ENCODE assay signal across 11 mouse cellular contexts in genomic region chr16:18587847-18588737, GRCm38 (mm10). TPM values are rescaled to one million over a fixed set of nuclear protein-coding genes. Genes with fewer than 3 reads are reported as not detected.
DNase-seq lines count a peak whose midpoint lies in the region; ATAC-seq and TF ChIP-seq lines count a peak whose summit lies in the region.
"Had no signal": no experiment of that assay in that cellular context is flagged by ENCODE, and none has a peak within 500 bp of the region (broad histone marks: within the 10 kb centered on the region; RNA-seq: fewer than 3 reads in every experiment).

No protein-coding gene starts in this region.

- intact Hi-C loops in heart, postnatal 36 days (cut with DNase I) = no loop called here

- no peak overlapping the region for H3K27ac ChIP-seq in heart, embryonic 12.5 days (ENCODE audit: poor library complexity, severe bottlenecking)
- no peak overlapping the region for H3K27ac ChIP-seq in forebrain, postnatal 0 days (ENCODE audit: low read depth, low read length)
- no peak overlapping the region for H3K27ac ChIP-seq in midbrain, embryonic 11.5 days (ENCODE audit: low read depth, low read length)
- H3K27ac ChIP-seq: macrophage had no signal

- no peak for DNase-seq in heart, postnatal 36 days
- peak; percentile 32 for DNase-seq in ES-CJ7 (ENCODE audit: low read depth, low spot score)
- DNase-seq in forebrain, postnatal 0 days = no peak
- DNase-seq in midbrain, embryonic 11.5 days (ENCODE audit: low spot score, missing footprints) = peak; percentile 95
- DNase-seq in layer of hippocampus, adult 18-20 months (ENCODE audit: low spot score in 2 of 2) = no peak
- DNase-seq in cerebellum, postnatal 4 days (ENCODE audit: low spot score in 2 of 2) = no peak
- DNase-seq in gastrocnemius, adult 8-10 months (ENCODE audit: low spot score in 2 of 2) = no peak
- DNase-seq: gastrocnemius, postnatal 14 days had no signal

- H3K36me3 ChIP-seq in heart, embryonic 12.5 days = no peaks in the 10 kb centered on the region
- H3K36me3 ChIP-seq in forebrain, postnatal 0 days (ENCODE audit: insufficient read depth) = no peaks in the 10 kb centered on the region
- H3K36me3 ChIP-seq in midbrain, embryonic 11.5 days (ENCODE audit: control insufficient read depth, insufficient read depth, low read length) = no peaks in the 10 kb centered on the region

- H3K9me3 ChIP-seq in heart, embryonic 12.5 days (replicated peaks) = no peaks in the 10 kb centered on the region
- no peaks in the 10 kb centered on the region for H3K9me3 ChIP-seq in forebrain, postnatal 0 days (ENCODE audit: low read length)
- no peaks in the 10 kb centered on the region for H3K9me3 ChIP-seq in midbrain, embryonic 11.5 days (ENCODE audit: control insufficient read depth, low read length)

- TF ChIP-seq CTCF in forebrain, postnatal 0 days (IDR thresholded peaks at IDR 0.05; ENCODE audit: low read depth) = no peak

- H3K9ac ChIP-seq in heart, embryonic 12.5 days = no peak overlapping the region
- no peak overlapping the region for H3K9ac ChIP-seq in forebrain, postnatal 0 days
- no peak overlapping the region for H3K9ac ChIP-seq in midbrain, embryonic 11.5 days (ENCODE audit: low read length)

- H3K4me3 ChIP-seq in heart, embryonic 12.5 days = peak overlapping the region; percentile 30
- H3K4me3 ChIP-seq in forebrain, postnatal 0 days (ENCODE audit: low read depth, low read length) = no peak overlapping the region
- H3K4me3 ChIP-seq in midbrain, embryonic 11.5 days (ENCODE audit: low read depth, low read length) = peak overlapping the region; percentile 20; the same call in 1 of the 2 replicates

- H3K4me1 ChIP-seq in heart, embryonic 12.5 days (replicated peaks) = peaks cover 51% of the 10 kb centered on the region
- H3K4me1 ChIP-seq in forebrain, postnatal 0 days (ENCODE audit: insufficient read depth) = peaks cover 5% of the 10 kb centered on the region; the same call in 1 of the 2 replicates
- H3K4me1 ChIP-seq in midbrain, embryonic 11.5 days (ENCODE audit: control insufficient read depth, insufficient read depth, low read length) = peaks cover 24% of the 10 kb centered on the region

- peaks cover 95% of the 10 kb centered on the region for H3K27me3 ChIP-seq in heart, embryonic 12.5 days (replicated peaks)
- H3K27me3 ChIP-seq in forebrain, postnatal 0 days (ENCODE audit: insufficient read depth, low read length) = peaks cover 90% of the 10 kb centered on the region
- peaks cover 97% of the 10 kb centered on the region for H3K27me3 ChIP-seq in midbrain, embryonic 11.5 days (ENCODE audit: control insufficient read depth, insufficient read depth, low read length)

- ATAC-seq in heart, embryonic 12.5 days (ENCODE audit: insufficient number of reproducible peaks, low FRiP score) = no peak; the same call in 1 of the 2 replicates
- peak; percentile 8; the same call in 1 of the 2 replicates for ATAC-seq in forebrain, postnatal 0 days
- peak; percentile 35; the same call in 1 of the 2 replicates for ATAC-seq in midbrain, embryonic 11.5 days (ENCODE audit: low FRiP score)
- ATAC-seq: CD4-positive, CD25-positive, alpha-beta regulatory T cell, adult 4 months had no signal

- H3K4me2 ChIP-seq in heart, embryonic 12.5 days = peak overlapping the region; percentile 56
- H3K4me2 ChIP-seq in forebrain, postnatal 0 days (ENCODE audit: low read depth) = no peak overlapping the region
- peak overlapping the region; percentile 30 for H3K4me2 ChIP-seq in midbrain, embryonic 11.5 days

- under 1% methylated on average over 57 of the region's 57 CpGs for WGBS in heart, embryonic 12.5 days
- 6% methylated on average over 57 of the region's 57 CpGs for WGBS in forebrain, postnatal 0 days
- WGBS in midbrain, embryonic 11.5 days = under 1% methylated on average over 57 of the region's 57 CpGs

RNA-seq across cellular contexts. Expression of gene Tbx1, which starts 2.4 kb away (rescaled TPM):
- 0.13 and 0.67 TPM in 2 replicates for polyA plus RNA-seq in heart, embryonic 12.5 days (2016; fragmentation: Nextera tagmentation; extraction: Ambion mirVana)
- 1 to 10 TPM in 1 of 2 experiments, under 1 TPM in 1; 0.51 to 2.2 TPM for total RNA-seq in heart, postnatal 36 days (2021)
- 0.71 and 1.2 TPM in 2 replicates for total RNA-seq in forebrain, postnatal 0 days (2014; rRNA removed)
- 0.70 and 0.90 TPM in 2 replicates for polyA plus RNA-seq in forebrain, postnatal 0 days (2015; fragmentation: Nextera tagmentation; extraction: Ambion mirVana)
- polyA plus RNA-seq in midbrain, embryonic 11.5 days (2014; fragmentation: Nextera tagmentation; extraction: Ambion mirVana) = 0.63 and 0.87 TPM in 2 replicates
- total RNA-seq in layer of hippocampus, adult 18-20 months (2021) = 1 to 10 TPM; 1.6 to 2.4 TPM
- total RNA-seq in gastrocnemius, adult 8-10 months (2022) = 1 to 10 TPM; 3.0 to 5.8 (median 3.9) TPM
- polyA plus RNA-seq: CD4-positive, CD25-positive, alpha-beta regulatory T cell, adult 4 months; macrophage had no signal

RNA-seq across cellular contexts. Expression of gene Gp1bb, which starts 34.1 kb away (rescaled TPM):
- polyA plus RNA-seq in heart, embryonic 12.5 days (2016; fragmentation: Nextera tagmentation; extraction: Ambion mirVana) = 5.5 and 7.9 TPM in 2 replicates
- total RNA-seq in heart, postnatal 36 days (2021) = 1 to 10 TPM; 1.2 TPM
- 34.1 and 34.2 TPM in 2 replicates for total RNA-seq in forebrain, postnatal 0 days (2014; rRNA removed)
- 9.4 and 11.4 TPM in 2 replicates for polyA plus RNA-seq in forebrain, postnatal 0 days (2015; fragmentation: Nextera tagmentation; extraction: Ambion mirVana)
- 6.4 and 6.5 TPM in 2 replicates for polyA plus RNA-seq in midbrain, embryonic 11.5 days (2014; fragmentation: Nextera tagmentation; extraction: Ambion mirVana)
- total RNA-seq in layer of hippocampus, adult 18-20 months (2021) = under 1 TPM in 1 of 2 experiments, not detected in 1; 0.97 TPM
- not detected for total RNA-seq in gastrocnemius, adult 8-10 months (2022)
- total RNA-seq: gastrocnemius, postnatal 14 days had no signal
- polyA plus RNA-seq: CD4-positive, CD25-positive, alpha-beta regulatory T cell, adult 4 months had no signal

RNA-seq across cellular contexts. Expression of gene Gm49601, which starts 38.1 kb away (rescaled TPM):
- polyA plus RNA-seq in heart, embryonic 12.5 days (2016; fragmentation: Nextera tagmentation; extraction: Ambion mirVana) = 1.2 and 1.8 TPM in 2 replicates
- total RNA-seq in heart, postnatal 36 days (2021) = 1 to 10 TPM in 1 of 2 experiments, under 1 TPM in 1; 0.60 to 1.6 TPM
- 32.7 and 33.4 TPM in 2 replicates for total RNA-seq in forebrain, postnatal 0 days (2014; rRNA removed)
- polyA plus RNA-seq in forebrain, postnatal 0 days (2015; fragmentation: Nextera tagmentation; extraction: Ambion mirVana) = 3.6 and 4.9 TPM in 2 replicates
- polyA plus RNA-seq in midbrain, embryonic 11.5 days (2014; fragmentation: Nextera tagmentation; extraction: Ambion mirVana) = 1.7 and 3.3 TPM in 2 replicates
- 100 to 1,000 TPM; 173 to 179 TPM for total RNA-seq in layer of hippocampus, adult 18-20 months (2021)
- under 1 TPM in 3 of 4 experiments, not detected in 1; 0.29 to 0.48 (median 0.47) TPM for total RNA-seq in gastrocnemius, adult 8-10 months (2022)
- polyA plus RNA-seq: CD4-positive, CD25-positive, alpha-beta regulatory T cell, adult 4 months; macrophage had no signal

RNA-seq across cellular contexts. Expression of gene Sept5, which starts 41.7 kb away (rescaled TPM):
- 6.3 and 6.5 TPM in 2 replicates for polyA plus RNA-seq in heart, embryonic 12.5 days (2016; fragmentation: Nextera tagmentation; extraction: Ambion mirVana)
- total RNA-seq in heart, postnatal 36 days (2021) = 1 to 10 TPM; 3.7 to 3.8 TPM
- total RNA-seq in forebrain, postnatal 0 days (2014; rRNA removed) = 372 and 373 TPM in 2 replicates
- polyA plus RNA-seq in forebrain, postnatal 0 days (2015; fragmentation: Nextera tagmentation; extraction: Ambion mirVana) = 265 and 267 TPM in 2 replicates
- 40.7 and 52.0 TPM in 2 replicates for polyA plus RNA-seq in midbrain, embryonic 11.5 days (2014; fragmentation: Nextera tagmentation; extraction: Ambion mirVana)
- total RNA-seq in layer of hippocampus, adult 18-20 months (2021) = 100 to 1,000 TPM; 549 to 589 TPM
- 1 to 10 TPM; 1.7 to 2.7 (median 2.3) TPM for total RNA-seq in gastrocnemius, adult 8-10 months (2022)

Comparison
In these comparisons a context has a peak if more than half of its experiments do, and no peak if none do; other contexts are left out.
1. DNase-seq: peak in ES-CJ7 (single experiment) and midbrain, embryonic 11.5 days (single experiment); none in heart, postnatal 36 days (0 of 2), forebrain, postnatal 0 days (single experiment), layer of hippocampus, adult 18-20 months (0 of 2), cerebellum, postnatal 4 days (0 of 2) and gastrocnemius, adult 8-10 months (0 of 2).
2. RNA of gene Gp1bb, which starts 34.1 kb away (total RNA-seq): 34.1 to 34.2 TPM in forebrain, postnatal 0 days; 1.2 TPM in heart, postnatal 36 days, 0.97 TPM in layer of hippocampus, adult 18-20 months and not detected in gastrocnemius, adult 8-10 months; every median in the first group is over 10 times any median in the second.
3. RNA of gene Gm49601, which starts 38.1 kb away (total RNA-seq): 173 to 179 TPM in layer of hippocampus, adult 18-20 months and 32.7 to 33.4 TPM in forebrain, postnatal 0 days; 0.60 to 1.6 TPM in heart, postnatal 36 days and 0.29 to 0.48 TPM in gastrocnemius, adult 8-10 months; every median in the first group is over 10 times any median in the second.